Mouse (Mus musculus) bone marrow macrophage, adult 2 months (primary cell): ENCODE data around the gene Timm17b. TPM values are rescaled to one million over a fixed set of nuclear protein-coding genes. Genes with fewer than 3 reads are reported as not detected.
"Not testable (repeated sequence)": the region's sequence is repeated elsewhere in the genome, so short reads cannot be mapped to it uniquely, and the experiment has no call there.

Source experiments
- H3K27ac ChIP-seq: 2 replicates; pipeline ENCODE4 v1.5.1; 2012; ENCODE audit warnings: low read depth, low read length; ENCODE audit not compliant: insufficient read depth
- H3K4me1 ChIP-seq: 2 replicates; pipeline ENCODE4 v1.6.1; 2012; ENCODE audit warnings: low read length; ENCODE audit not compliant: control insufficient read depth, insufficient read depth
- H3K4me3 ChIP-seq: 2 replicates; pipeline ENCODE4 v1.5.1; 2012; ENCODE audit warnings: mild to moderate bottlenecking, low read length, moderate library complexity; ENCODE audit not compliant: insufficient read depth
- CTCF ChIP-seq: IDR thresholded peaks from 2 replicates; pipeline ENCODE4 v1.5.1; 2012; ENCODE audit warnings: low read depth, mild to moderate bottlenecking, low read length, moderate library complexity
- POLR2A ChIP-seq: IDR thresholded peaks from 2 replicates; pipeline ENCODE4 v1.6.1; 2012; ENCODE audit warnings: mild to moderate bottlenecking, low read depth, low read length, borderline replicate concordance
- polyA plus RNA-seq: library from polyadenylated mRNA; stranded (reverse); fragments of >200 nt; gene quantifications from 2 replicates; pipeline ENCODE4 v1.2.4, GENCODE M21; 2012; ENCODE audit not compliant: missing spikeins, insufficient read depth, insufficient read length

Timm17b gene
- polyA plus RNA-seq, 1 experiment: 33.4 TPM

GRCm38 (mm10) chrX:7878007-7878419, 21.1 kb upstream of the Timm17b start, which contains the start of gene Pim2:
Gene Pim2, plus strand, starts transcription at chrX:7878262.
- H3K4me3 ChIP-seq: peak within 1 kb of the TSS; percentile 68
- TF ChIP-seq POLR2A (no peak), CTCF (no peak)
- H3K27ac ChIP-seq: 0 out of 2 replicates have a peak within 1 kb of the TSS, but pooled peaks have one; percentile 3
- peaks cover 8% of the 10 kb centered on the region for H3K4me1 ChIP-seq

- TF ChIP-seq POLR2A (no peak), CTCF (no peak)
- Histone ChIP-seq H3K27ac (0 out of 2 replicates have a peak overlapping the region, but pooled peaks have one; percentile 3), H3K4me1 (peaks cover 8% of the 10 kb centered on the region), H3K4me3 (peak overlapping the region; percentile 68)
These were observed 20.7 kb upstream of the Timm17b start for GRCm38 (mm10) chrX:7878495-7878894.

DNA sequence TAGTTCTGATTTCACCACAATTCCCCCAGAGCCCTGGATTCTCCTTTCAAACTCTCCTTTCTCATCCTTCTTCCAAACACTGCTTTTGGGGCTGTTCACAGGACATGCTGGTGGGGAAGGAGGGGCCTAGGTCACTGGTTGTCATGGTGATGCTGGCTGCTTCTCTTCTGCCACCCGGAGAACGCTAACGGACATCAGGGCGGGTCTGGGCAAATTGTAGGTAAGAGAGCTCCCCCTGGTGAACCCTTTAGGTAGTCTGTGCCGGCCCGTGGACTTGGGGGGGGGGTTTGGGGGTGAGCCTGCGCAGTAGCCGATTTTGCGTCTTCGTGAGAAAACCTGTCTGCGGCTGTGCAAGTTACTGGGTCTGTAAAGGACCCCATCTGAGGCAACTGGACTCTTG, 19.3 kb upstream of the Timm17b start:
- Histone ChIP-seq H3K27ac (no peak overlapping the region), H3K4me3 (no peak overlapping the region), H3K4me1 (peaks cover 5% of the 10 kb centered on the region; the same call in 1 of the 2 replicates)
- TF ChIP-seq CTCF: 0 out of 2 replicates have a peak, but pooled peaks have one; percentile 9
- no peak for TF ChIP-seq POLR2A

DNA sequence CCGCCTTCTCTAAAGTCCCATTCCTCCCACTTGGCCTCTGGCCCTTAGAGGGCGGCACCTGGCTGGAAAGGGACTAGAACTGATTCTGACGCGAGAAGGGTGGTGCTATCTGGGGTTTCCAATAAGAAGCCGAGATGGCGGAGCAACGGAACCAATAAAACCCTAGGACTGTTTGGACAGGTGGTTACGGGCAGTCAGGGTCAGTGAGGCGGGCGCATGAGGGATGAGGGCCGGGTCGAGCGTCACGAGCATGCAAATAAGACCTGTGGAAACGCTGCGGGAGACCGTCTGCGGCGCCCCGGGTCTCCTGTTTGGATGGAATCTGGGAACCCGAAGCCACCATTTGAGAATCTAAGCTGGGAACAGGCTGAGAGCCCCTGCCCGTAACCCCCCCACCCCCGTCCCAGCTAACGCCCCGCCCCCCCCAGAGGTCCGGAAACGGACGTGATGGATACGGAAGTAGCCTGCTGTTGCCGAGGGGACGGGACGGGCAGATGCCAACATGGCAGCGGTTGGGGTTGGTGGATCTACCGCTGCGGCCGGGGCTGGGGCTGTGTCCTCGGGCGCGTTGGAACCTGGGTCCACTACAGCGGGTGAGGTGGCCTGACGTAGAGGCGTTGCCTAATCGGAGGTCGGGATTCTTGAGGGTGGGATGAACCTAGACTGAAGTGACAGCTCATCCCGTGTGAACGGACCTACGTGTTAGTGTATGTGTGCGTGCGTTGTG, 15.2 kb upstream of the Timm17b start, which contains the start of gene Slc35a2:
Slc35a2 (plus strand) TSS at position 188 of the 727 bp plus-strand sequence.
- peak within 1 kb of the TSS; percentile 91 for H3K4me3 ChIP-seq
- TF ChIP-seq POLR2A (no peak), CTCF (no peak)
- peak within 1 kb of the TSS; percentile 80 for H3K27ac ChIP-seq
- peaks cover 5% of the 10 kb centered on the region; the same call in 1 of the 2 replicates for H3K4me1 ChIP-seq

DNA sequence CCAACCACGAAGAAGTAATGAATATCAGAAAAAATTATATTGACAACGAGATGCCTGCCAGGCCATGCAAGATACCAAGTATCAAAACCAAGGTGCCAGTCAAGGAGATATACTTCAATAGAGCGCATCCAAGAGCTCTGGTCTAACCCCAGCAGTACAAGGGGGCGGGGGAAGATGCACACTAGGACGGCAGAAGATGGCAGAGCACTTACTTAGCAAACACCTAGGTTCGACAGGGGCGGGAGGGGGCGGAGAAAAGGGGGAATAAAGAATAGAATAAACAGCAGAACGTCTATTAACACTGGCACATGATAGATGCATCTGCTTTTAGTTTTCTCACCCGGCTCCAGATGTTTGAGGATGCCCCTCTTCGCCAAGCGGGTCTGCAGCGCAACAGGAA, 946 bp upstream of the Timm17b start:
- TF ChIP-seq POLR2A (no peak), CTCF (no peak)
- Histone ChIP-seq H3K27ac (peak overlapping the region; percentile 56), H3K4me3 (peak overlapping the region; percentile 83), H3K4me1 (peaks cover 2% of the 10 kb centered on the region)

DNA sequence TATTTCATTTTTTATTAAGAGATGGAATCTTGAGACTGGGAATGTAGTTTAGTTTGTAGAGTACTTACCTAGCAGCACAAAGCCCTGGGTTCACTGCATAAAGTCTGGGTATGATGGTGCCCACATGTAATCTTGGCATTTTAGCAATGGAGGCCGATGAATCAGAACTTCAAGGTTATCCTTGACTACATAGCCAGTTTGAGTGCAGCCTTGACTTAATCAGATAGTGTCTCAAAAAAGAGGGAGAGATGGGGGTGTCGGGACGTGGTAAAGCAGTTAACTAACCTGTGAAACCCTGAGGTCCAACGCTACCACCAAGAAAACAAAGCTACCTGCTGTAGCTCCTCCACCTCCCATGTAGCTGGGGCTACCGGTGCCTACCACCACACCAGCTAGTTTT, 5.3 kb downstream of the Timm17b start:
- Histone ChIP-seq H3K27ac (no peak overlapping the region), H3K4me3 (no peak overlapping the region), H3K4me1 (no peaks in the 10 kb centered on the region)
- no peak for TF ChIP-seq POLR2A
- TF ChIP-seq CTCF: no peak

DNA sequence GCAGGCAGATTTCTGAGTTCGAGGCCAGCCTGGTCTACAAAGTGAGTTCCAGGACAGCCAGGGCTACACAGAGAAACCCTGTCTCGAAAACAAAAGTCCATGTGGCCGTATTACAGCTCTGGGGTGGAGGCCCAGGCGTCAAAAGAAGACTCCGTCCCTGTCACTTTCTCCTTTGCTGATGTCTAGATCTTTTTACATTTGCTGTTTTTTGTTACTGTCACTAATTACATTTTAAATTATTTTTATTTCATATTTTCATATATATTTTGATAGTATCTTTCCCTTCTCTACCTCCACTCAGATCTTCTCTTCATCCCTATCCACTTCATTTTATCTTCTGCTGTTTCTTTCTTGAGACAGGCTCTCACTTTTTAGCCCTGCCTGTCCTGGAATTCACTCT, 8.6 kb downstream of the Timm17b start, which contains the start of gene Gm10491:
Gm10491 (minus strand) TSS at position 101 of the 400 bp plus-strand sequence.
- Histone ChIP-seq H3K27ac (no peak within 1 kb of the TSS), H3K4me1 (no peaks in the 10 kb centered on the region), H3K4me3 (no peak within 1 kb of the TSS)
- TF ChIP-seq CTCF (no peak), POLR2A (no peak)

DNA sequence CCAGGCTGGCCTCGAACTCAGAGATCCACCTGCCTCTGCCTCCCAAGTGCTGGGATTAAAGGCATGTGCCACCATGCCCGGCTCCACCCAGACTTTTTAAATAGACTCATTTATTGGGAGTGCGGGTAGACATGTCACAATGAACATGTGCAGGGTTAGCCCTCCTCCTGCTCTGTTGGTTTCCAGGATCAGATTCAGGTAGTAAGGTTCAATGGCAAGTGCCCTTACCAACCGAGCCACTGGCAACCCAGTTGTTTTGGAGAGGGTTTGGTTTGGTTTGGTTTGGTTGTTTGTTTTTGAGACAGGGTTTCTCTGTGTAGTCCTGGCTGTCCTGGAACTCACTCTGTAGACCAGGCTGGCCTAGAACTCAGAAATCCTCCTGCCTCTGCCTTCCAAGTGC, 10.1 kb downstream of the Timm17b start, which contains the start of gene Gm10490:
Gm10490 (plus strand) TSS at position 301 of the 400 bp plus-strand sequence.
- H3K4me1 ChIP-seq: not testable (repeated sequence)

GRCm38 (mm10) chrX:7910473-7910872, 11.3 kb downstream of the Timm17b start:
- Histone ChIP-seq H3K27ac (no peak overlapping the region), H3K4me1 (no peaks in the 10 kb centered on the region), H3K4me3 (no peak overlapping the region)
- no peak for TF ChIP-seq POLR2A
- no peak for TF ChIP-seq CTCF

More for the DNA sequence above, 10.1 kb downstream of the Timm17b start, which contains the start of gene Gm10490:
- not testable (repeated sequence) for H3K4me3 ChIP-seq, H3K27ac ChIP-seq

- H3K27ac ChIP-seq, H3K4me1 ChIP-seq, H3K4me3 ChIP-seq: not testable (repeated sequence)
These were observed 16.5 kb downstream of the Timm17b start for GRCm38 (mm10) chrX:7915669-7916068.

DNA sequence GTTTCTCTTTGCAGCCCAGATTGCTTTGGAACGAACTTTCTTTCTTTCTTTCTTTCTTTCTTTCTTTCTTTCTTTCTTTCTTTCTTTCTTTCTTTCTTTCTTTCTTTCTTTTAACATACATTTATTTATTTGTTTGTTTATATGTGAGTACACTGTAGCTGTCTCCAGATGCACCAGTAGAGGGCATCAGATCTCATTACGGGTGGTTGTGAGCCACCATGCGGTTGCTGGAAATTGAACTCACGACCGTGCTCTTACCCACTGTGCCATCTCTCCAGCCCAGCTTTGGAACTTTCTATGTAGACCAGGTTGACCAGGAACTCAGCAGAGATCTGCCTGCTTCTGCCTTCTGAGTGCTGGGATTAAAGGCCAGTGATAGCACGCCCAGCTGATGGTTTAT, 18.8 kb downstream of the Timm17b start:
- H3K4me1 ChIP-seq, H3K27ac ChIP-seq, H3K4me3 ChIP-seq: not testable (repeated sequence)
